Mouse (Mus musculus) embryonic facial prominence, embryonic 11.5 days (tissue): ENCODE results near the gene Efcab6. TPM values are rescaled to one million over a fixed set of nuclear protein-coding genes. Genes with fewer than 3 reads are reported as not detected.

Experiments
- ATAC-seq: fragments of 200-750 bp; cut with Nextera tagmentation; replicated peaks from 2 replicates; pipeline ENCODE4 v1.8.0; 2017; ENCODE audit warnings: low read depth; ENCODE audit not compliant: insufficient number of reproducible peaks, low FRiP score, low TSS enrichment
- DNase-seq: peaks from one replicate; pipeline ENCODE4 v3.0.0-alpha.2; 2015; ENCODE audit warnings: low spot score
- H3K27ac ChIP-seq: fragments of 300-500 bp; sonication (generic); replicated peaks from 2 replicates; pipeline ENCODE4 v1.5.1; 2014; ENCODE audit warnings: mild to moderate bottlenecking, low read depth, low read length, control low read depth
- H3K27me3 ChIP-seq: fragments of 300-500 bp; sonication (generic); 2 replicates; pipeline ENCODE4 v1.6.1; 2014; ENCODE audit warnings: mild to moderate bottlenecking, low read length, moderate library complexity, mixed read lengths; ENCODE audit not compliant: control insufficient read depth, insufficient read depth
- H3K36me3 ChIP-seq: fragments of 300-500 bp; sonication (generic); replicated peaks from 2 replicates; pipeline ENCODE4 v1.6.1; 2014; ENCODE audit warnings: low read depth, mild to moderate bottlenecking, low read length, moderate library complexity, mixed read lengths; ENCODE audit not compliant: control insufficient read depth, insufficient read depth
- H3K4me1 ChIP-seq: fragments of 300-500 bp; sonication (generic); 2 replicates; pipeline ENCODE4 v1.6.1; 2014; ENCODE audit warnings: low read length, mixed read lengths; ENCODE audit not compliant: control insufficient read depth, insufficient read depth
- H3K4me2 ChIP-seq: fragments of 300-500 bp; sonication (generic); 2 replicates; pipeline ENCODE4 v1.6.1; 2014; ENCODE audit warnings: low read depth, mild to moderate bottlenecking, control low read depth, low read length, moderate library complexity
- H3K4me3 ChIP-seq: fragments of 300-500 bp; sonication (generic); 2 replicates; pipeline ENCODE4 v1.5.1; 2014; ENCODE audit warnings: low read depth, low read length, control low read depth
- H3K9ac ChIP-seq: fragments of 300-500 bp; sonication (generic); replicated peaks from 2 replicates; pipeline ENCODE4 v1.6.1; 2014; ENCODE audit warnings: mild to moderate bottlenecking, control low read depth, low read length
- H3K9me3 ChIP-seq: fragments of 300-500 bp; sonication (generic); replicated peaks from 2 replicates; pipeline ENCODE4 v1.6.1; 2016; ENCODE audit warnings: mild to moderate bottlenecking, low read length, inconsistent platforms, mixed read lengths; ENCODE audit not compliant: control insufficient read depth
- WGBS: fragments of 180-500 bp; shearing (Covaris S2); extraction: QIAGEN DNeasy Blood & Tissue Kit; methylation state at CpG from one replicate; pipeline ENCODE4 v1.1.7; 2014; 5-methylcytosine and 5-hydroxymethylcytosine counted together
- polyA plus RNA-seq: library from polyadenylated mRNA; unstranded; fragments of >200 nt; fragmentation: Nextera tagmentation; extraction: Ambion mirVana; gene quantifications from 2 replicates; pipeline ENCODE4 v1.2.1, GENCODE M21; 2014

Gene Efcab6
- polyA plus RNA-seq, 1 experiment from 2014 or later, result 0.20 TPM

DNA sequence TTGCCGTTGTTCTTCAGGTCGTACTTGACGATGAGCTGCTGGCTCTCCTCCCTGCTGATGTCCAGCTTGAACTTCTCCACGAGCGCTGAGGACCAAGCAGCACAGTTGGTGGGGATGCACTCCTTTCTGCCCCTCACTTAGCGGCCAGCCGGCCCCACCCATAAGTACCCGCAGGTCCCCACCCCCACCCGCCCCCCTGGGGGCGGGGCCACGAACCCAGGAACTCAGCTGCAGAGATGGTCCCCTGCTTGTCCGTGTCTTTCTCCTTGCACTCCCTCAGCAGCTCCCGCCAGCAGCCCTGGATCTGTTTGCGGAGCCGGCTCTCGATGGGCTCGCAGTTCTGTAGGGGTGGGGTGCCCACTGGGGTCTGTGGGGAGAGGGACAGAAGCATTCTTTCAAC lies 194.2 kb downstream of the Efcab6 start:
- no peak overlapping the region for H3K4me3 ChIP-seq
- H3K4me1 ChIP-seq, result no peaks in the 10 kb centered on the region
- WGBS, result 7% methylated on average over 17 of the region's 17 CpGs
- H3K27ac ChIP-seq, result no peak overlapping the region
- no peak overlapping the region for H3K9ac ChIP-seq
- no peak for ATAC-seq
- H3K27me3 ChIP-seq, result 0 out of 2 replicates have a peak, but pooled peaks cover 2% of the 10 kb centered on the region
- DNase-seq, result peak; percentile 15
- no peak overlapping the region for H3K4me2 ChIP-seq
- H3K36me3 ChIP-seq, result no peaks in the 10 kb centered on the region
- no peaks in the 10 kb centered on the region for H3K9me3 ChIP-seq

- Histone ChIP-seq H3K4me2 (no peak overlapping the region), H3K4me1 (no peaks in the 10 kb centered on the region), H3K36me3 (no peaks in the 10 kb centered on the region), H3K9me3 (no peaks in the 10 kb centered on the region), H3K27ac (no peak overlapping the region), H3K4me3 (no peak overlapping the region), H3K27me3 (0 out of 2 replicates have a peak, but pooled peaks cover 1% of the 10 kb centered on the region), H3K9ac (no peak overlapping the region)
- DNase-seq (no peak), ATAC-seq (no peak)
- 92% methylated on average over 5 of the region's 5 CpGs for WGBS
Measured at GRCm38 (mm10) chr15:83865626-83866025, 199.6 kb downstream of the Efcab6 start.

- WGBS, result 21% methylated on average over 8 of the region's 8 CpGs
- Histone ChIP-seq H3K4me1 (no peaks in the 10 kb centered on the region), H3K9me3 (no peaks in the 10 kb centered on the region), H3K27me3 (no peaks in the 10 kb centered on the region), H3K27ac (no peak overlapping the region), H3K4me2 (no peak overlapping the region), H3K9ac (no peak overlapping the region), H3K36me3 (no peaks in the 10 kb centered on the region), H3K4me3 (no peak overlapping the region)
- ATAC-seq (no peak), DNase-seq (peak; percentile 72)
Measured at GRCm38 (mm10) chr15:83857129-83857528, 208.1 kb downstream of the Efcab6 start.

- Histone ChIP-seq H3K36me3 (no peaks in the 10 kb centered on the region), H3K27me3 (no peaks in the 10 kb centered on the region), H3K27ac (no peak overlapping the region), H3K9ac (no peak overlapping the region), H3K4me3 (no peak overlapping the region), H3K4me2 (no peak overlapping the region), H3K4me1 (no peaks in the 10 kb centered on the region), H3K9me3 (no peaks in the 10 kb centered on the region)
- WGBS, result 75% methylated on average over 5 of the region's 5 CpGs
- ATAC-seq (no peak), DNase-seq (no peak)
Measured at GRCm38 (mm10) chr15:83853400-83853811, 211.8 kb downstream of the Efcab6 start.

GRCm38 (mm10) chr15:83848193-83848592 lies 217.0 kb downstream of the Efcab6 start:
- no peaks in the 10 kb centered on the region for H3K4me1 ChIP-seq
- no peak overlapping the region for H3K9ac ChIP-seq
- H3K27ac ChIP-seq, result no peak overlapping the region
- no peak overlapping the region for H3K4me2 ChIP-seq
- no peaks in the 10 kb centered on the region for H3K27me3 ChIP-seq
- no peak overlapping the region for H3K4me3 ChIP-seq
- no peak for DNase-seq
- ATAC-seq, result no peak
- no peaks in the 10 kb centered on the region for H3K9me3 ChIP-seq
- 78% methylated on average over 9 of the region's 9 CpGs for WGBS
- H3K36me3 ChIP-seq, result no peaks in the 10 kb centered on the region

- Histone ChIP-seq H3K36me3 (no peaks in the 10 kb centered on the region), H3K9me3 (no peaks in the 10 kb centered on the region), H3K27me3 (no peaks in the 10 kb centered on the region), H3K4me1 (no peaks in the 10 kb centered on the region), H3K9ac (no peak overlapping the region), H3K4me2 (no peak overlapping the region), H3K4me3 (no peak overlapping the region), H3K27ac (no peak overlapping the region)
- ATAC-seq (no peak), DNase-seq (no peak)
- 71% methylated on average over 4 of the region's 4 CpGs for WGBS
Measured at GRCm38 (mm10) chr15:83847512-83847911, 217.7 kb downstream of the Efcab6 start.

GRCm38 (mm10) chr15:83846592-83846991 lies 218.6 kb downstream of the Efcab6 start:
- Histone ChIP-seq H3K4me3 (no peak overlapping the region), H3K9ac (no peak overlapping the region), H3K4me1 (no peaks in the 10 kb centered on the region), H3K4me2 (no peak overlapping the region), H3K27me3 (no peaks in the 10 kb centered on the region), H3K36me3 (no peaks in the 10 kb centered on the region), H3K9me3 (no peaks in the 10 kb centered on the region), H3K27ac (no peak overlapping the region)
- 28% methylated on average over 8 of the region's 8 CpGs for WGBS
- ATAC-seq, result no peak
- peak; percentile 36 for DNase-seq

- Histone ChIP-seq H3K9ac (no peak overlapping the region), H3K4me3 (no peak overlapping the region), H3K9me3 (no peaks in the 10 kb centered on the region), H3K36me3 (no peaks in the 10 kb centered on the region), H3K4me2 (no peak overlapping the region), H3K4me1 (no peaks in the 10 kb centered on the region), H3K27ac (no peak overlapping the region), H3K27me3 (no peaks in the 10 kb centered on the region)
- 65% methylated on average over 11 of the region's 11 CpGs for whole genome bisulfite sequencing
- ATAC-seq (no peak), DNase-seq (no peak)
Measured at GRCm38 (mm10) chr15:83845734-83846133, 219.4 kb downstream of the Efcab6 start.
